Mouse (Mus musculus): Measurements from ENCODE around the gene Mylk3. TPM values are rescaled to one million over a fixed set of nuclear protein-coding genes. Genes with fewer than 3 reads are reported as not detected.
A peak's percentile ranks its signal among the peaks of the same experiment; 100 is the strongest.

Mylk3 gene
- total RNA-seq, 2 experiments from 2014 or later: 4.1 to 4.9 TPM

DNA sequence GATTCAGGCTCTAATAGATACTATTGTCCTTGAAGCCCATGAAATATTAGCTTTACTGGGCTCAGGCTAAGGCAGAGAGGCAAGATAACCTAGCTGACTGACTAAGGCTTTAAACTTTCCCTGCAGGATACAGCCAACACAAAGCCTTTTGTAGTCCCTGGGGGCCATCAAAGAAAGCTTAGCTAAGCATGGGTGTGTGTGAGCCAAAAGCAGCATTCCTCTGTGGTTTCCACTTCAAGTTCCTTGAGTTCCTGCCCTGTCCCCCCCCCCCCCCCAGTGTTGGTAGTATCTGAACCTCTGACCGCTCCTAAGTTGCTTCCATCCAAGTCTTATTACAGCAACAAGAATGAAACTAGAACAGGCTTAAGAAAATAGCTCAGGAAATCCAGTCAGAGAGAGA is 56.6 kb downstream of the Mylk3 start:
- H3K4me3 ChIP-seq: no peak overlapping the region
- no peak for DNase-seq (ENCODE audit: low spot score in 2 of 2)
- H3K27ac ChIP-seq: no peak overlapping the region
- TF ChIP-seq CTCF (conservative IDR thresholded peaks at IDR 0.05): no peak

DNA sequence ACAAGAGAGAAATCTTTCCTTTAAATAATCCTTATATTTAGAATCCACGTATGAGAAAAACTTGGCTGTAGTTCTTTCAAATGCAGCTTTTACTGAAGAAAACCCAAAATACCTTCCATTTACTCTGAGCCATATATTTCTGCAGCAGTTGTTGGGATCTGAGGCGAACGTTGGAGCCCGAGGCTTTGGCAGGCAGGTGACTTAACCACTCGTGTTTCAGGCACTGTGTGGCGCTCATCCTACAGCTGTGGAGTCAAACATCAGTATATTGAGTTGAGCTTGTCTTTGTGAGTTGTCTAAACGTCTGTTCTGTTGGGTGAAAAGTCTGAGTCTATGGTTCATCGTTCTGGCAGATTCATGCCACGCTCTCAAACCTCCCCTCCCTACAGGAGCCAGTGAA is 59.1 kb downstream of the Mylk3 start:
- TF ChIP-seq CTCF (conservative IDR thresholded peaks at IDR 0.05): no peak
- DNase-seq (ENCODE audit: low spot score in 2 of 2): no peak

DNA sequence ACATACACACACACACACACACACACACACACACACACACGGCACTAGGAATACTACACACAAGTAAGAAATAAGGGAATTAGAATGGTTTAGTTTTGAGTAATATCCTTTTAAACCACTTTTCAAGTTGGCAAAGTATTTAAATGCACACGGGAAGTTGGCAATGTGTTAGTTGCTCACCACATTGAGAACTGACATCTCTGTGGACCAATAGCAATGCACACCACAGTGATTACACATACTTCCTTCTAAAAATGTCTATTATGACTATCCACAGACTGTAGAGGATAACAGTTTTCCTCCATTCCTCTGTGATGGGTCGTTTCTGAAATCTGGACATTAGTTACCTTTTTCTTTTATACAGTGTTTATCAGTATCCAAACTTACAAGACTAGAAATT is 63.1 kb downstream of the Mylk3 start:
- no peak for DNase-seq (ENCODE audit: low spot score in 2 of 2)
- Histone ChIP-seq H3K4me3 (no peak overlapping the region), H3K27ac (no peak overlapping the region)
- no peak for TF ChIP-seq CTCF (conservative IDR thresholded peaks at IDR 0.05)

More for the DNA sequence above, 59.1 kb downstream of the Mylk3 start:
- Histone ChIP-seq H3K4me3 (no peak overlapping the region), H3K27ac (no peak overlapping the region)

DNA sequence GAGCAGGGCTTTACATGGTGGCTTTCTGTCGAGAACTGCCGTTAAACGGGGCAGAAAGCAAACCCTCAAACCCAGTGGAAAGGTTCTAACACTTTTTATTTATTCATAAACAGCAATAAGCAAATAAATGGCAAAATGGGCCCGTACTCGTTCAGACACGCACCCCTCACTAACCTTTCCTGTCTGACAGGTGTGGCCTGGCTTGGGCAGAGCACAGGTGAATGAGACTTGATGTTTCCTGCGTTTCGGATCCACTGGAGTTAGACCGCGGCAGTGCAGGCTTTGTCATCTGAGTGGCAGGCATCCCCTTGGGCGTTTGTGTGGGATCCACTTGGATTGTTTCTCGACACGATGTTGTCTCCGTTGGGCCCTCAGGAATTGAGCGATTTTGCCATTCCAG is 64.2 kb downstream of the Mylk3 start:
- no peak for DNase-seq (ENCODE audit: low spot score in 2 of 2)
- no peak overlapping the region for H3K27ac ChIP-seq
- no peak overlapping the region for H3K4me3 ChIP-seq
- TF ChIP-seq CTCF (conservative IDR thresholded peaks at IDR 0.05): no peak

DNA sequence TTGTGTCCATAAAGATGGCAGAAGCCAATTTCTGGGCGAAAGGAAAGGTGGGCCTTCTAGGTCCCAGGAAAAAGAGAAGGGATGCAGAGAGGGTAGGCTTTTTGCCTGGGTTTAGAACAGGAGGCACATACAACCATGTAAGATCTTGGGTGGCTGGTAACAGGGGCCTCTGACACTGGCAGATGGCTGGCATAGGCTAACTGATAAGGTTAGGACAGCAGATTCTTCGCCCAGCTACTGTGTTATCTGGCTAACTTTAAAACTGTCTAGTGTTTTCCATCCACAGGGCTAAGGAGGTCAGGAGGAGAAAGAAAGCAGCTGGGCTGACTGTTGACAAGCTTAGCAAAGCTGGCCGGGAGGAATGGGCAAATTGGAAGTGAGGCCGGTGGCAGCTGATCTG is 67.6 kb downstream of the Mylk3 start:
- Histone ChIP-seq H3K4me3 (no peak overlapping the region), H3K27ac (no peak overlapping the region)
- no peak for TF ChIP-seq CTCF (conservative IDR thresholded peaks at IDR 0.05)
- no peak for DNase-seq (ENCODE audit: low spot score in 2 of 2)

DNA sequence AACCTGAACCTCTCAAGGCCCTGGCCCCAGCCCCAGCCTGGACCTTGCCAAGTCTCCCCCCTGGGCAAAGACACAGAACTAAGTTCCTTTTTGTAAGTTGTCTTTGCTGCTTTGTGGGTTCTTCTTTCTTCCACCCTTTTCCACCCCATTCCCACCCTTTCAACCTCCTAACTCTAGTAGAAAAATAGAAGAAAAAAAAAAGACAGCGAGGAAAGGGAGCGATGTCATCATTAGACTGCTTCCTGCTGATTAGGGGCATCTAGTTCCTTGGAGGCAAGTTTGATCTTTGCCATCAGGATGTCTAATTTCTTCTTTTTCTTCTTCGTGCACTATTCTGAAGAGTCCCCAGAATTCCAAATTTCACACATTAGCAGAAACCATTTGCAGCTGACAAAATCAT is 73.1 kb downstream of the Mylk3 start:
- Histone ChIP-seq H3K4me3 (no peak overlapping the region), H3K27ac (no peak overlapping the region)
- DNase-seq (ENCODE audit: low spot score in 2 of 2): no peak
- no peak for TF ChIP-seq CTCF (conservative IDR thresholded peaks at IDR 0.05)

DNA sequence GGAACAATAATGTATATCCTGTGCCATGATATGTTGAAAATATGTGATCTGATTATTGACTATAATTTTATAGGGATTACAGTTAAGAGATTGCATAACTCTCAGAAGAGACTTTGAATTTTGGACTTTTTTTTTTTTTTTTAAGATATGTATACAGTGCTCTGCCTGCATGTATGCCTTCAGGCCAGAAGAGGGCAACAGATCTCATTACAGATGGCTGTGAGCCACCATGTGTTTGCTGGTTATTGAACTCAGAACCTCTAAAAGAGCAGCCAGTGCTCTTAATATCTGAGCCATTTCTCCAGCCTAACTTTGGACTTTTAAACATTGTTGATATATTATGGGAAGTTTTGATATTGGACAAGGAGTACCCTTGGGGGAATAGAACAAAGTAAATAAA is 74.4 kb downstream of the Mylk3 start:
- peak; percentile 88 for TF ChIP-seq CTCF (conservative IDR thresholded peaks at IDR 0.05)
- Histone ChIP-seq H3K4me3 (no peak overlapping the region), H3K27ac (no peak overlapping the region)
- DNase-seq (ENCODE audit: low spot score in 2 of 2): no peak

DNA sequence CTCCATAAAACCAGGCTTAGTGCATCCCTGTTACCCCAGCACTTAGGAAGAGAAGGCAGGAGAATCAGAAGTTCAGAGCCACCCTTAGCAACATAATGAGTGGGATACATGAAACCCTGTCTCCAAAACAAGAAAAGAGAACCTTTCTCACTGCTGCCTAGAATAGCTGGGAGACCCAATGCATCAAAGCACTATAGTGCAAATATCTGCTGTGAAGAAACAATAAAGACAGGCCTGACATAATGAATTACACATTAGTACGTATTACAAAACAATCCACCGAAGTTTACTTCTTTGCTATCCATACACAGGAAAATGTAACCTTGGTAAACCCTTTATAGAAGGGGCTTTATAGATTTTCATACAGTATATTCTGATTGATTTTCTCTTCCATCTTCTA is 77.6 kb downstream of the Mylk3 start:
- no peak for TF ChIP-seq CTCF (conservative IDR thresholded peaks at IDR 0.05)
- Histone ChIP-seq H3K4me3 (no peak overlapping the region), H3K27ac (no peak overlapping the region)
- no peak for DNase-seq (ENCODE audit: low spot score in 2 of 2)

DNA sequence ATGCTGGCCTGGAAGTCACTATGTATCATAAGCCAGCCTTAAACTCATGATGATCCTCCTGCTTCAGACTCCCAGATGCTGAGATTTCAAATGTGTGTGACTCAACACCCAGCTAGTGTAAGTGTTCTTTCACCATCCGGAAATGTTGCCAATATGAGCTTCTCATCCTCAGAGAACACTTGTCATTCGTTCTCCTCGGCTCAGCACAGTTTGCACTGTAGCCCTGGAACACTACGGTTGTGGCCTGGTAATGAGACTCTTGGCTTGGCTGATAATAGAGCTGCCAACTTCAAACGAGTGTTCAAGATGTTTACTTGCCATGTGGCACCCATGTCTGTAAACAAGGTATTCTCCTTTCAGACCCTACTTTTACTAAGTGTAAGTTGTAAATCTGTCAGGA is 82.6 kb downstream of the Mylk3 start:
- Histone ChIP-seq H3K27ac (peak overlapping the region; percentile 51; the same call in 1 of the 2 replicates), H3K4me3 (no peak overlapping the region)
- no peak for DNase-seq (ENCODE audit: low spot score in 2 of 2)
- TF ChIP-seq CTCF (conservative IDR thresholded peaks at IDR 0.05): no peak

DNA sequence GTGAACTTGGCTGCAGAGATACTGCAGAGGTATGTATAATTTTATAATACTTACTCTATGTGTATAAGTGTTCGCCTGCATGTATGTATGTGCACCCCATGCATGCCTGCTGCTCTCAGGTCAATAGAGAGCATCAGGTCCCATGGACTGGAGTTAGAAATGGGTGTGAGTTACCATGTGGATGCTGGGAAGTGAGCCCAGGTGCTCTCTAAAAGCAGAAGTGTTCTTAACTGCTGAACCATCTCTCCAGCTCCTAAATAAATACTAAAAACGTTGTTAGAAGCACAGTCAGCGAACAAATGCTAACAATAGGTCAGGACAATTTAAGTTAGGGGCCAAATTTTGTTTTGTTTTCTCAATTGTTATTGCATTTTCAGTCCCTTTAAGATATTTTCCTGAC is 83.2 kb downstream of the Mylk3 start:
- DNase-seq (ENCODE audit: low spot score in 2 of 2): no peak
- Histone ChIP-seq H3K27ac (peak overlapping the region; percentile 51; the same call in 1 of the 2 replicates), H3K4me3 (no peak overlapping the region)
- no peak for TF ChIP-seq CTCF (conservative IDR thresholded peaks at IDR 0.05)

DNA sequence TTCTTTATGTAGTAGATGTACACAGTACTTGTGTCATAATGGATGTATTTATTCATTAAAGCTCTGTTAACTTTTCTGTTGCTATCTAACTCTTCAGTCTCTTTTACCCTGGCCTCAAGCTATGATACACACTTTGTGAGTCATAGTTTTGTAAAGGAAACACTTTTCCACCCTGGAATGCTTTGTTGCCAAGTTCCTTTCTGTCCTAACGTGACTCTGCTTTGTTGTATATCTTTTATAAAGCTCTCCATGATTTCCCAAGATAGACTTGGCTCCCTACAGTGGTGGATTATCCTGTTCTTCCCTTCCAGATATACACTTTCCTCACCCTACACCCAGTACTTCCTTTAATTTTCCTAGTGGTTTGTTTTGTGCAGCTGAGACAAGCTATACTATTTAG is 84.2 kb downstream of the Mylk3 start:
- H3K27ac ChIP-seq: no peak overlapping the region
- no peak for TF ChIP-seq CTCF (conservative IDR thresholded peaks at IDR 0.05)
- DNase-seq (ENCODE audit: low spot score in 2 of 2): no peak
- no peak overlapping the region for H3K4me3 ChIP-seq

DNA sequence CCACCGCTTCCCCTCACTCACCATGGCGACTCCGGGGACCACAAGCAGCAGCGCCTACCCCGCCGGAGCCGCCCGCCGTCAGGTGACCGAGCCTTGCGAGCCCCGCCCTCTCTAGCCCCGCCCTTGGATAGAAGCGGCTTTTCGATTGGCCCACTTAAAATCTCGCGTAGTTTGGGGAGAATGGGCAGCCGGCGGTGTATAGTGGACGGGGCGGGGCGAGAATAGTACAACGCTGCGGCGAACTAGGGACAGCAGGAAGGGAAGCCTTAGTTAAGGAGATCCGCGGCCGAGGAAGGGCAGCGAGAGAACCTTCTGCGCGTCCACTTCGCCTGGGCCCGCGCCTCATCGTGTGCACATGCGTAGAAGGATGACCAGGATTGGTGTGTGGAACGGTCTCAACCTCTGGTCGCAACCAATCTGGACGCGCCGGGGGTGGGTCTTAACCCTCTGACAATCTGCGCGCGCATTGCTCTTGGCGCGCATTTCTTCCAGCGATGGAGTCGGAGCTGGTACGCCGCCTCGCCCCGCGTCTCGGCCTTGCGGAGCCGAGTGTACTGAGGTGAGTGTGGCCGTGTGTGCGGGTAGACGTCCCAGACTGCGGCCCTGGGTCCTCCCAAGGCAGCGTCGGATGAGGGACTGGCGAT is 86.6 kb downstream of the Mylk3 start, which contains the start of the genes Orc6 and Vps35:
Gene Orc6 (plus strand): TSS at position 199 of the 644 bp plus-strand sequence.
Gene Vps35 (minus strand): TSS at position 369 of the 644 bp plus-strand sequence.
- no peak for TF ChIP-seq CTCF (conservative IDR thresholded peaks at IDR 0.05)
- DNase-seq (ENCODE audit: low spot score in 2 of 2): peak; percentile 93 to 95
- Histone ChIP-seq H3K27ac (peak within 1 kb of the TSS; percentile 99), H3K4me3 (peak within 1 kb of the TSS; percentile 92)

DNA sequence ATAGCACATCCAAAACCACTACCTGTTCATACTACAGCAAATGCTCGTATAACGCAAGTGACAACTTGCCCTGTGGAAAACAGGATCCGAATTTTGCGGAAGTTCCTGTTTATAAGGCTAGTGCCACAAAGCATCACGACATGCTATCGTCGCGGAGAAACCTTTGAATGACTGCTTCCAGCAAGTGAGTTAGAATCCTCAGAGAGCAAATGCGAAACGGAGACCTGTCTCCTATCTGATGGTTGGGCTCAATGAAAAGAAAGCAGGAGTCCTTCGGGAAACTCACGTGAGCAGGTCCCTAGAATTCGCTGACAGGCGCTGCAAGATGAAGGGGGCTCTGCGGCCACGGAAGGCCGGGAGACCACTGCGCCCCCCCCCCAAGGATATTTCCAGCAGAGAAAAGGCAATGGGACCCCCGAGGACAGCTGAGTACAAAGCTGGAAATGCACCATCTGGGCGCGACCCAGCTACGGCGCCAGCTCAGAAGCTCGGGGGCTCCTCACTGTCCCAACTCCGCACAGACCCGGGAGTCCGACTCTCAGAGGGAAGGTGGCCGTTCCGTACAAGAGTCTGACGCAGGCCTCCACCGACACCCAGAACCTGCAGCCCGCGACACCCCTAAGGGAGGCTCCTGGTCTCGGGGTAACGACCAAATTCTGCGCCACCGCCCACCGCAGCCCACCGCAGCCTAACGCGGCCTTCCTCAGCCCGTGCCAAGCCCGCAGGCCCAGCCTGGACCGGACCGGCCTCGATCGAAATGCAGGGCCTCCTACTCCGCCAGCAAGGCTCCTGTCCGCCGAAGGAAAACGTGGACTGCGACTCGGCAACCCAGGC is 87.3 kb downstream of the Mylk3 start:
- DNase-seq (ENCODE audit: low spot score in 2 of 2): peak in 1 of 2 experiments; percentile 12
- TF ChIP-seq CTCF (conservative IDR thresholded peaks at IDR 0.05): no peak
- peak overlapping the region; percentile 92 for H3K4me3 ChIP-seq
- H3K27ac ChIP-seq: peak overlapping the region; percentile 99

DNA sequence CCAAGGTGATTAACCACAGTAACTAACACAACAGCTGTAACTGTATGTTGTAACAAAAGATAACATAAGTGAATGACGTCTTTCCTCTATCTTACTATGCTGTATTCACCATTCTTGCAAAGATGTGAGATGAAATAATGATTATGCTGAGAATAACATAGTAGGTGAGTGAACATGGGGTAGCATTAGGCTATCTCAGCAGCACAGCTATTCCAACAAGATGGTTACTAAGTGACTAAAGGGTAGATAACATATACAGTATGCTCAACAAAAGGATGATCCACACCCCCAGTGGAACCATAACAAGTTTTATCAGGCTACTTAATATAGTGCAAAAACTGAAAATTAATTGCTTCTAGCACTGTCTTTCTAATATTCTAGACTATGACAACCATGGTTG is 99.3 kb downstream of the Mylk3 start:
- DNase-seq (ENCODE audit: low spot score in 2 of 2): no peak
- H3K4me3 ChIP-seq: no peak overlapping the region
- no peak for TF ChIP-seq CTCF (conservative IDR thresholded peaks at IDR 0.05)
- no peak overlapping the region for H3K27ac ChIP-seq

Other genes with a start within 250 kb of the Mylk3 start
- not detected for gene Cks1brt, start 234.4 kb downstream of the Mylk3 start, total RNA-seq (2021)
- not detected for gene Olfr371, start 160.4 kb downstream of the Mylk3 start, total RNA-seq (2021)
- 10 to 100 TPM; 30.4 to 30.6 TPM for gene Orc6, start 86.7 kb downstream of the Mylk3 start, total RNA-seq (2021)
- gene Vps35, start 86.5 kb downstream of the Mylk3 start, total RNA-seq (2021): 100 to 1,000 TPM; 127 TPM
- gene 4921524J17Rik, start 46.5 kb upstream of the Mylk3 start, total RNA-seq (2021): 10 to 100 TPM; 16.5 to 17.7 TPM
- gene Gpt2, start 106.2 kb upstream of the Mylk3 start, total RNA-seq (2021): 10 to 100 TPM; 70.9 to 88.3 TPM
- gene Dnaja2, start 169.0 kb upstream of the Mylk3 start, total RNA-seq (2021): 100 to 1,000 TPM; 193 to 201 TPM

All from layer of hippocampus, adult 2 months (tissue).